Mouse (Mus musculus) stomach, postnatal 0 days (tissue): Measurements from ENCODE around the gene Ccnj.

Source experiments
- CTCF ChIP-seq: IDR thresholded peaks from 2 replicates; pipeline ENCODE4 v1.5.1; 2016; ENCODE audit warnings: antibody characterized with exemption, low read depth, mild to moderate bottlenecking, moderate library complexity
- EP300 ChIP-seq: optimal IDR thresholded peaks from 2 replicates; pipeline ENCODE3; 2016; ENCODE audit warnings: antibody characterized with exemption

- TF ChIP-seq CTCF (no peak), EP300 (no peak)
Observed at GRCm38 (mm10) chr19:40834436-40834835, 3.4 kb downstream of the Ccnj start.
